Mouse (Mus musculus) E14TG2a.4 (cell line): ENCODE results near the gene Lce1j.

ENCODE experiments used
- H3K27me3 ChIP-seq: 2 replicates; pipeline ENCODE4 v1.6.1; 2014; ENCODE audit warnings: low read length, control low read depth; ENCODE audit not compliant: insufficient read depth
- H3K36me3 ChIP-seq: 2 replicates; pipeline ENCODE4 v1.6.1; 2014; ENCODE audit warnings: low read length, control low read depth; ENCODE audit not compliant: insufficient read depth
- H3K4me1 ChIP-seq: replicated peaks from 2 replicates; pipeline ENCODE4 v1.6.1; 2014; ENCODE audit warnings: low read depth, low read length, control low read depth
- H3K4me3 ChIP-seq: replicated peaks from 2 replicates; pipeline ENCODE4 v1.5.1; 2014; ENCODE audit warnings: mild to moderate bottlenecking, low read length
- H3K9me3 ChIP-seq: 2 replicates; pipeline ENCODE4 v1.6.1; 2014; ENCODE audit warnings: low read length, control low read depth
- CTCF ChIP-seq: conservative IDR thresholded peaks from 2 replicates; pipeline ENCODE4 v1.5.1; 2014; ENCODE audit warnings: low read length
- NANOG ChIP-seq: IDR thresholded peaks from 2 replicates; pipeline ENCODE4 v1.6.1; 2014; ENCODE audit warnings: borderline replicate concordance, low read length, mixed read lengths
- POU5F1 ChIP-seq: IDR thresholded peaks from 2 replicates; pipeline ENCODE4 v1.6.1; 2014; ENCODE audit warnings: low read length, borderline replicate concordance

The Lce1j gene

GRCm38 (mm10) chr3:92753197-92753596, 37.1 kb downstream of the Lce1j start:
- TF ChIP-seq NANOG: no peak
- TF ChIP-seq POU5F1: no peak
- TF ChIP-seq CTCF: peak; percentile 38

GRCm38 (mm10) chr3:92752238-92752637, 38.1 kb downstream of the Lce1j start, which contains the start of gene Lce1g:
Lce1g (minus strand) TSS chr3:92752338.
- H3K36me3 ChIP-seq: no peaks in the 10 kb centered on the region
- H3K4me3 ChIP-seq: no peak within 1 kb of the TSS
- no peaks in the 10 kb centered on the region for H3K27me3 ChIP-seq
- no peak for TF ChIP-seq NANOG
- no peak for TF ChIP-seq POU5F1
- TF ChIP-seq CTCF: no peak
- H3K4me1 ChIP-seq: no peaks in the 10 kb centered on the region
- H3K9me3 ChIP-seq: no peaks in the 10 kb centered on the region

More at GRCm38 (mm10) chr3:92753197-92753596, 37.1 kb downstream of the Lce1j start:
- no peaks in the 10 kb centered on the region for H3K4me1 ChIP-seq
- H3K4me3 ChIP-seq: no peak overlapping the region
- H3K9me3 ChIP-seq: no peaks in the 10 kb centered on the region
- H3K27me3 ChIP-seq: no peaks in the 10 kb centered on the region
- H3K36me3 ChIP-seq: no peaks in the 10 kb centered on the region

GRCm38 (mm10) chr3:92738996-92739395, 51.3 kb downstream of the Lce1j start, which contains the start of gene Gm38119:
Gm38119 (minus strand) TSS chr3:92739096.
- no peaks in the 10 kb centered on the region for H3K4me1 ChIP-seq
- TF ChIP-seq NANOG (no peak), CTCF (no peak), POU5F1 (no peak)
- H3K9me3 ChIP-seq: no peaks in the 10 kb centered on the region
- H3K36me3 ChIP-seq: no peaks in the 10 kb centered on the region
- H3K4me3 ChIP-seq: no peak within 1 kb of the TSS
- no peaks in the 10 kb centered on the region for H3K27me3 ChIP-seq
